Mouse (Mus musculus): ENCODE measurements around the gene Vamp3. TPM values are rescaled to one million over a fixed set of nuclear protein-coding genes. Genes with fewer than 3 reads are reported as not detected.

Vamp3 gene
- 10 to 100 TPM; 51.7 to 66.2 (median 62.3) TPM for total RNA-seq (2022)

GRCm38 (mm10) chr4:151057347-151058321 lies at the start of gene Vamp3:
Gene Vamp3 (minus strand): TSS chr4:151057963.
- peak; percentile 97 for DNase-seq (ENCODE audit: low spot score)

GRCm38 (mm10) chr4:151106468-151106867 lies 48.7 kb upstream of the Vamp3 start:
- DNase-seq (ENCODE audit: low spot score) = no peak

- DNase-seq (ENCODE audit: low spot score) = no peak
Observed at GRCm38 (mm10) chr4:151105886-151106285, 48.1 kb upstream of the Vamp3 start.

- DNase-seq (ENCODE audit: low spot score) = no peak
Observed at GRCm38 (mm10) chr4:151104147-151104546, 46.4 kb upstream of the Vamp3 start.

GRCm38 (mm10) chr4:151103646-151104045 lies 45.9 kb upstream of the Vamp3 start:
- no peak for DNase-seq (ENCODE audit: low spot score)

- DNase-seq (ENCODE audit: low spot score) = no peak
Observed at GRCm38 (mm10) chr4:151097104-151097438, 39.3 kb upstream of the Vamp3 start.

- peak; percentile 58 for DNase-seq (ENCODE audit: low spot score)
Observed at GRCm38 (mm10) chr4:151096334-151097103, 38.8 kb upstream of the Vamp3 start.

DNA sequence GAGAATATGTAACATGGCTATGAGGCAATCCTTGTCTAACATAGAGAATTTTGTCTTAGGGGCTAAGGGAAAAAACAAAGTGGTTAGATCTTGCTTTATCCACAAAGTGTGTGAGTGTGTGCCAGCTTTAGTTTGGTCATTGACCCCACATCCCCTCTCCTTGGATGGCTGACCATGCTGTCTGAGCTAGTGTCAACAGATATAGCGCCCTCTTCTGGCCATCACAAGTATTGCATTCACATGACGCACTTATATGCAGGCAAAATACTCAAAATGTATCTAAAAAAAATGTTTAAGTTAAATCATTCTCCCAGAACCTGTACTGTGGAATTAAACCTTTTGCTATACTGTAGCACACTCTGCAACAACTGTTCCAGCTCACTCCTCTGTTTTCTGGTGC lies 37.4 kb upstream of the Vamp3 start:
- DNase-seq (ENCODE audit: low spot score) = no peak

DNA sequence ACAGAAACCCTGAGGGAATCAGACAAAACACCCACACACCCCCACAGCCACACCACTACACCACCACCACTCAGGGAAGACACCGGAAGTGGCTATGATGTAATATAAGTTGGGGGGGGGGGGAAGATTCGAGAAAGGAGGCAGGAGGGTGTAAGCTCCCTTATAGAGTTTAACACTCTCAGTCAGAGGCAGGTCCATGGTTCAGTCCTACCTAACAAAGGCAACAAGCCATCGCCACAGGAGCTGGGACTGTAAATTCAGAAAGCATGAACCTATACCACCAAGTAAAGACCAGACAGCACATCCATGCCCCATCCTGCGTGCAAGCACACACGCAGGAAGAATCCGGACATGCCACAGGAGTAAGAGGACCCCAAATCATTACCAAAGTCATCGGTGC lies 31.5 kb upstream of the Vamp3 start, which contains the start of gene Gm13090:
TSS of gene Gm13090 (plus strand) at position 301 of the 400 bp plus-strand sequence.
- no peak for DNase-seq (ENCODE audit: low spot score)

DNA sequence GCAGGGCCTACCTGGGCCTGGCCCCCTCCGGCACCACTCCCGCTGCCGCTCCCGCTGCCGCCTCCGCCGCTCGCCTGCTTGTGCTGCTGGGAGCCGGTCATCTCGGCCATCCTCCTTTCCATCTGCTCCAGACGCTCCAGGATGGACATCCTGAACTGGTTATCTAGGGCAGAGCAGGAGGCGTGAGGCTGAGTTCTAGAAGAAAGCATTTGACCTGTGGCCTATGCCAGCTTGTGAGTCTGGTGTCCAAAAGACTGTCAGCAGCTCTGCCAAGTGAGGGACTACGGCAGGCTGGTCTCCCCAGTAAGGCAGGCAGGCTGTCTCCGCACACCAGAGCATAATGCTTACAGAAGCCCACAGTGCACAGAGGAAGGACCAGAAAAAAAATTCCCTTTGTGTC lies 31.1 kb upstream of the Vamp3 start:
- DNase-seq (ENCODE audit: low spot score) = no peak

GRCm38 (mm10) chr4:151087358-151087757 lies 29.6 kb upstream of the Vamp3 start:
- no peak for DNase-seq (ENCODE audit: low spot score)

DNA sequence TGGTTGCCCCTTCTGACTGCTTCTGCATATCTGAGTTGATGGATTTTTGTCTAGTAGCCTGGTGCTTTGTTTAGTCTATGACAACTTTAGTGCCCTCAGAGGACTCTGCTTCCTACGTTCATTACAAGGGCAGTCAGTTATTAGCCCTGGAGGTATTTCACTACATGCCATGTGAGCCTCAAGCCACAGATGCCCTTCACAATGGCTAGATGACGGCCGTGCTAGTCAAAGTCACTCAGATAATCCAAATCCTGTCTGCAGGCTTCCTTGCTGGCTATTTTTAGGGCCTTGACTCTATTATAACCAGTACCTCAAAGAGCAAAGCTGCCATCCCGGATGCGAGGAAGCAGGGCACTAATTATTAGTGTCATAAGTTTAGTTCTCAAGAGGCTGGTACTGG lies 25.3 kb upstream of the Vamp3 start:
- peak; percentile 57 for DNase-seq (ENCODE audit: low spot score)

DNA sequence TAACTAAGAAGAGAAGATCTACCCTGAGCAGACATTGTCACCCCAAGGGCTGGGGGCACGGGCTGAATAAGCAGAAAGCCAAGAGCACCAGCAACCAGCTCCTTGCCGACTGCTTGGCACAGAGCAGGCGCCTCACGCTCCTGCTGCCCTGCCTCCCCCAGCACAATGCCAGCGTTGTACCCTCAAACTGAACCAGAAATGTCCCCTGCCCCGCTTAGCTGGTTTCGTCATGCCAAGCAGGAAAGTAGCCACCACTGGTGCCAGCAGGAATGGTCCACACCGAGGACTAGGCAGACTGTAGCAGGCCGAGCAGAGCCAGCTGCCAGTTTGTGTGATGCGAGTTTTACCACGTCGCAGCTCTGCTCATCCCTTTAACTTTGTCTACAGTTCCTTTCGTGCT lies 24.2 kb upstream of the Vamp3 start:
- DNase-seq (ENCODE audit: low spot score) = no peak

DNA sequence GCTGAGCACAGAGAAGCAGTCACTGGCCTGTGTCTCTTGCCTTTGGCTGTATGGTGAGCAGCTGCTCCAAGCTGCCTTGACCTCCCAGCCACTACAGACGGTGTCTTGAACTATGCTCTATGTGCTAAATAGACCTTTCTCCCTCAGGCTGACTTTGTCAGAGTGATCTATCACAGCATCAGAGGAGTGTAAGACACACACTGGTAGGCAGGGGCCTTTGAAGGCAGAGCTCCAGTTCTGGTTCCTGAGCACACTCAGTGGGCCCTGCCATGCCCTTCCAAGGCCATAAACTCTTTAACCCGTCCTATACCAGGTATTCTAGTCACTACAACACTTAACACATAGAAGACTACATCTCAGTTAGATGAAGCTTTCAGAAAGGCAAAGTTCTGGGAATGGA lies 23.6 kb upstream of the Vamp3 start:
- DNase-seq (ENCODE audit: low spot score) = no peak

GRCm38 (mm10) chr4:151074817-151075216 lies 17.1 kb upstream of the Vamp3 start:
- DNase-seq (ENCODE audit: low spot score) = no peak

DNA sequence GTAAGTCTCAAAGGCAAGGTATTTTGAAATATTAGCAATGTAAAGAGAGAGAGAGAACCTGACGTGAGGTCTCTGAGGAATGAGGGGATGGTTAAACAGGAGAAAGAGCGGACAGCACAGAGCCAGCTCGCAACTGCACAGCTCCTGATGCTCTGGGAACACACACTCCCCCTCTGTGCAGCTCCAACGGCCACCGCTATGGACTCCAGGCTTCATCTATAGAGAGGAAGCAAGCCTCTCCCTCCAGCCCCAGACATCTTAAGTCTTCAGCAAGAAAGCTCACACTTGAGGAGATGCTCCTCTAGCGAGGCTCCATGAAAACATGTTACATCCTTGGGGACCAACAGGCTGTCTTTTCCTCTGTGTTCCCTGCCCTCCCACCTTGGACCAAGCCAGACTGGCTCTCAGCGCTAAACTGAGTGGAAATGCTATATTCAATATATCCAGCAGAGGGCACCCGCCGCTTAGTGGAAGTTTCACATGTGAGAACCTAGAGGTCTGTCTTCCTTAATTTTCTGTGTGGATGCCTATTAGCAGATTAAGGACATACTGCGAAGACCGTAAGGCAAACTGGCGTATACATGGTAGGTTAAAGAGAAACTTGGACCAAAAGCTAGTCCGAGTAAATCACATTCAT lies 15.5 kb upstream of the Vamp3 start:
- DNase-seq (ENCODE audit: low spot score) = peak; percentile 80

DNA sequence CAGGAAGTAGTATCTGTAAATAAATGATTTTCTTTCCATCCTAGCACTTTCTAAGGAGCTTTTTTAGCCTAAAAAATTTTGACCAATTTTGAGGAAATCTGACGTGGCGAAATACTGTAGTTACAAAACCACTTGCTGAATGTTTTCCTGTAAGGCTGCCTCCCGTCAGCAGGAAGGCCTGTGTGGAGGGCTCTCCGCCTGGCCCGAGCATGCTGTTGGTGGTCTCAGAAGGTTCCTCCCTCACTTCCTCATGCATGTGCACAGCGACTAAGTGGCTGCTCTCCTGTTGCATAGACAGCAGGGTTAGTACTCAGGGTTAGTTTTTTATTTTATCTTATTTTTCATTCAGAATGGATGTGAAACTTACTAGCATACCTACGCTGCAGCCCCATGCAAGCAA lies 13.2 kb upstream of the Vamp3 start:
- no peak for DNase-seq (ENCODE audit: low spot score)

DNA sequence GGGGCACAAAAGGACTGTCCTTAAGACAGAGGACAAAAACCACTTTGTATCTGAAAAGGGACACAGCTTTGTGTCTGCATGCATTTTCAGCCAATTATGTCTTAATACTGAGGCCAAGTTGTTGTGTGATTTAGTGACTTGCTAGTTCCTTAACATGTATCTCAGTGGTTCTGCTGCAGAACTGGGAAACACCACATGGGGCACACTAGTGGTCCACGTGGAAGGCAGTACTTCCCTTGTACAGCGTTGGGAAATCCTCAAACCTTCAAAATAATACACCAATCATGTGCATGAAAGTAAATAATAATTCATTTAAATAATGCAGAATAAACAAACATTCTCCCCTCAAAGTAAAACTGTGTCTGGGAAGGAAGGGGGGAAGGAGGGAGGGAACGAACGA lies 11.0 kb upstream of the Vamp3 start:
- DNase-seq (ENCODE audit: low spot score) = no peak

GRCm38 (mm10) chr4:151059566-151059965 lies 1.8 kb upstream of the Vamp3 start:
- DNase-seq (ENCODE audit: low spot score) = no peak

DNA sequence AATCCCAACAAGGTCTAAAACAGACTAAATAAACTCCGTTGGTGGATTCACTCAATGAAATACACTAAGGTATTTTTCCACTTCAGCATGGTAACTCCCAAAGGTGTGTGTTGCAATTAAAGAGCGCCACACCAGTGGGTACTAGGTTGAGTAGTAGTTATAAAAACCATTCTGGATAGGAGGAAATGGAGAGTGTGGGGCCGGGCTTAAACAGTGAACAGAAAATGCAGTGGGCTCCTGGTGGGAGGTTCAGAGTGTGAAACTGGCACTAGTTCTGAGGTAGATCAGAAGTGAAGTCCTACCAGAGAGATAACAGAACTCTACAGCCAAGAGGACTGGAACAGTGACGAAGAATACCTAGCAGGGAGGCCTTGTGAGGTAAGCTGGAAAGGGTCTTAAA lies 871 bp upstream of the Vamp3 start:
- DNase-seq (ENCODE audit: low spot score) = no peak

DNA sequence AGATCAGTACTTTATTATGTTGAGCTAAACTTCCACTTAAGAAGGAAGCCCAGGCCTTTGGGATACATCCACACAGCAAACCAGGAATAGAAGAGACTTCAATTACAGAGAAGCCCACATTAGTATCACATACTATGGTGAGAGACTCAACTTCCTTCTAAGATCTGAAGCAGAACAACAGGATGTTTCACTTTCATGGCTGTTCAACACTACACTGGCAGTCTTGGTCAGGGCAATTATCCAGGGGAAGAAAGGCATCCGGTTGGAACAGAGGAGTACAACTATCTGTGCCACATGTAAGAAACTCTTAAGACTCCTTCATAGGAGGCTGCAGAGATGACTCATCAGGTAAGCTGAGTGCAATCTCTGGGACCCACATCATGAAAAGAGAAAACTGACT lies 6.6 kb downstream of the Vamp3 start:
- DNase-seq (ENCODE audit: low spot score) = no peak

GRCm38 (mm10) chr4:151046524-151046923 lies 11.2 kb downstream of the Vamp3 start:
- no peak for DNase-seq (ENCODE audit: low spot score)
